Mouse (Mus musculus) forebrain, embryonic 12.5 days (tissue): ENCODE data around the gene Fam114a2. TPM values are rescaled to one million over a fixed set of nuclear protein-coding genes. Genes with fewer than 3 reads are reported as not detected.
A peak's percentile ranks its signal among the peaks of the same experiment; 100 is the strongest.

ENCODE experiments used
- ATAC-seq: fragments of 200-750 bp; cut with Nextera tagmentation; 2 replicates; pipeline ENCODE4 v1.8.0; 2017; ENCODE audit warnings: moderate TSS enrichment; ENCODE audit not compliant: low FRiP score
- H3K27ac ChIP-seq: fragments of 300-500 bp; sonication (generic); 2 replicates; pipeline ENCODE4 v1.5.1; 2016; ENCODE audit warnings: mild to moderate bottlenecking
- H3K27me3 ChIP-seq: fragments of 300-500 bp; sonication (generic); 2 replicates; pipeline ENCODE4 v1.6.1; 2016; ENCODE audit warnings: mild to moderate bottlenecking
- H3K36me3 ChIP-seq: fragments of 300-500 bp; sonication (generic); replicated peaks from 2 replicates; pipeline ENCODE4 v1.6.1; 2016; ENCODE audit warnings: mild to moderate bottlenecking
- H3K4me1 ChIP-seq: fragments of 300-500 bp; sonication (generic); 2 replicates; pipeline ENCODE4 v1.6.1; 2016
- H3K4me2 ChIP-seq: fragments of 300-500 bp; sonication (generic); 2 replicates; pipeline ENCODE4 v1.6.1; 2016; ENCODE audit warnings: mild to moderate bottlenecking, moderate library complexity
- H3K4me3 ChIP-seq: fragments of 300-500 bp; sonication (generic); replicated peaks from 2 replicates; pipeline ENCODE4 v1.5.1; 2016; ENCODE audit warnings: mild to moderate bottlenecking
- H3K9ac ChIP-seq: fragments of 300-500 bp; sonication (generic); 2 replicates; pipeline ENCODE4 v1.6.1; 2016; ENCODE audit warnings: mild to moderate bottlenecking
- H3K9me3 ChIP-seq: fragments of 300-500 bp; sonication (generic); 2 replicates; pipeline ENCODE4 v1.6.1; 2016
- WGBS: fragments of 180-500 bp; shearing (Covaris S2); methylation state at CpG from one replicate; pipeline ENCODE4 v1.1.7; 2016; 5-methylcytosine and 5-hydroxymethylcytosine counted together
- polyA plus RNA-seq: library from polyadenylated mRNA; unstranded; fragments of >200 nt; fragmentation: Nextera tagmentation; extraction: Ambion mirVana; gene quantifications from 2 replicates; pipeline ENCODE4 v1.2.1, GENCODE M21; 2016

Gene Fam114a2
- polyA plus RNA-seq, 1 experiment from 2014 or later = 79.0 TPM

GRCm38 (mm10) chr11:57535912-57536311, 17.5 kb upstream of the Fam114a2 start:
- 82% methylated on average over 5 of the region's 5 CpGs for WGBS
- Histone ChIP-seq H3K36me3 (peaks cover 20% of the 10 kb centered on the region; the same call in 1 of the 2 replicates), H3K9me3 (no peaks in the 10 kb centered on the region), H3K27ac (no peak overlapping the region), H3K4me1 (peaks cover 24% of the 10 kb centered on the region), H3K27me3 (no peaks in the 10 kb centered on the region), H3K4me3 (no peak overlapping the region), H3K9ac (no peak overlapping the region), H3K4me2 (no peak overlapping the region)
- no peak for ATAC-seq

GRCm38 (mm10) chr11:57532306-57532705, 13.9 kb upstream of the Fam114a2 start:
- no peaks in the 10 kb centered on the region for H3K27me3 ChIP-seq
- WGBS = 93% methylated on average over 4 of the region's 4 CpGs
- no peak overlapping the region for H3K9ac ChIP-seq
- H3K4me2 ChIP-seq = no peak overlapping the region
- H3K36me3 ChIP-seq = peaks cover 46% of the 10 kb centered on the region
- H3K4me1 ChIP-seq = peaks cover 16% of the 10 kb centered on the region
- H3K9me3 ChIP-seq = no peaks in the 10 kb centered on the region
- no peak for ATAC-seq
- peak overlapping the region; percentile 84; the same call in 1 of the 2 replicates for H3K27ac ChIP-seq
- no peak overlapping the region for H3K4me3 ChIP-seq

GRCm38 (mm10) chr11:57531300-57531950, 13.0 kb upstream of the Fam114a2 start:
- peaks cover 16% of the 10 kb centered on the region for H3K4me1 ChIP-seq
- H3K9me3 ChIP-seq = no peaks in the 10 kb centered on the region
- H3K4me2 ChIP-seq = no peak overlapping the region
- no peak overlapping the region for H3K9ac ChIP-seq
- 43% methylated on average over 11 of the region's 11 CpGs for WGBS
- H3K4me3 ChIP-seq = no peak overlapping the region
- H3K27ac ChIP-seq = peak overlapping the region; percentile 84
- peak; percentile 67 for ATAC-seq
- no peaks in the 10 kb centered on the region for H3K27me3 ChIP-seq
- peaks cover 46% of the 10 kb centered on the region for H3K36me3 ChIP-seq

GRCm38 (mm10) chr11:57529111-57529510, 10.7 kb upstream of the Fam114a2 start:
- Histone ChIP-seq H3K36me3 (peaks cover 46% of the 10 kb centered on the region), H3K27ac (no peak overlapping the region), H3K9me3 (no peaks in the 10 kb centered on the region), H3K4me2 (no peak overlapping the region), H3K4me1 (peaks cover 16% of the 10 kb centered on the region), H3K4me3 (no peak overlapping the region), H3K9ac (no peak overlapping the region), H3K27me3 (no peaks in the 10 kb centered on the region)
- WGBS = 92% methylated on average over 3 of the region's 3 CpGs
- ATAC-seq = no peak

DNA sequence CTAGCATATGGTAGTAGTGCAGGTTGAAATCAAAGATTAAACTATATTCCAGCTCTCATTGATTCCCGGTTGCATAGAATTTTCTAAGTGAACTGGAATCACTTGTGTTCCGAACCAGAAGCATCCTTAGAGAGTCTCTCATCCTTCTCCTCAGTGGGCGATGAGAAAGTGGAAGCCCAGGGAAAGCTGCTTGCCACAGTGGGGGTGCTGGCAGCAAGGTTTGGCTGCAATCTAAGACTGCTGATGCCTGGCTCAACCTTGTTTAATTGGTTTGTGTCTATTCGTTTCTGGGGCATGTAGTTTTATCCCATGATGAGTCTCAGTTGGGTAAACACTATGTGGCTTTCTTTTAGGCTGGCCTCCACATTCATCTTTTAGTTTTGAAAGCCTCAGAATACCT, 9.1 kb upstream of the Fam114a2 start:
- Histone ChIP-seq H3K27ac (no peak overlapping the region), H3K4me1 (peaks cover 16% of the 10 kb centered on the region), H3K4me2 (no peak overlapping the region), H3K36me3 (peaks cover 41% of the 10 kb centered on the region), H3K4me3 (no peak overlapping the region), H3K9me3 (no peaks in the 10 kb centered on the region), H3K9ac (no peak overlapping the region), H3K27me3 (no peaks in the 10 kb centered on the region)
- 83% methylated on average over 4 of the region's 4 CpGs for WGBS
- no peak for ATAC-seq

GRCm38 (mm10) chr11:57525900-57526299, 7.5 kb upstream of the Fam114a2 start:
- WGBS = 85% methylated on average over 3 of the region's 3 CpGs

DNA sequence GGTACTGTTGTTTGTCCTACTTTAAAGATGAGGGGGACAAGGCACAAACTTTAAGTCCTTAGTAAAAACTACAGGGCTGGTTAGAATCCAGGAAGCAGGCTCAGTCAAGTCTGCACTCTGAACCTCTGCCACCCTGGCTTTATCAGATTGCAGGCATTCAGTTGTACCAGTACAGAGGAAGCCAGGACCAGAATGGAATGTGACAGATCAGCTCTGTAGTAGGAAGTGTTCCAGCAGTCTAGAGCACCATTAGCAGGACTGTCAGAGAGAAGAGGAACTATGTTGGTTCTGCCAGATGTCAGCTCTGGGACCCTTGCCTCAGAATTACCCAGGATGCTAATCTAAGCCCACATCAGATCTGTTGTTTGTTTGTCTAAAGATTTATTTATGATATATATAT, 6.2 kb upstream of the Fam114a2 start:
- Histone ChIP-seq H3K4me3 (no peak overlapping the region), H3K4me1 (no peaks in the 10 kb centered on the region; the same call in 1 of the 2 replicates), H3K27ac (no peak overlapping the region), H3K27me3 (no peaks in the 10 kb centered on the region), H3K9me3 (no peaks in the 10 kb centered on the region), H3K36me3 (peaks cover 20% of the 10 kb centered on the region), H3K9ac (no peak overlapping the region), H3K4me2 (no peak overlapping the region)
- ATAC-seq = no peak

More at GRCm38 (mm10) chr11:57525900-57526299, 7.5 kb upstream of the Fam114a2 start:
- no peak for ATAC-seq
- Histone ChIP-seq H3K4me2 (no peak overlapping the region), H3K4me1 (peaks cover 1% of the 10 kb centered on the region; the same call in 1 of the 2 replicates), H3K4me3 (no peak overlapping the region), H3K9me3 (no peaks in the 10 kb centered on the region), H3K27me3 (no peaks in the 10 kb centered on the region), H3K27ac (no peak overlapping the region), H3K36me3 (peaks cover 29% of the 10 kb centered on the region), H3K9ac (no peak overlapping the region)

DNA sequence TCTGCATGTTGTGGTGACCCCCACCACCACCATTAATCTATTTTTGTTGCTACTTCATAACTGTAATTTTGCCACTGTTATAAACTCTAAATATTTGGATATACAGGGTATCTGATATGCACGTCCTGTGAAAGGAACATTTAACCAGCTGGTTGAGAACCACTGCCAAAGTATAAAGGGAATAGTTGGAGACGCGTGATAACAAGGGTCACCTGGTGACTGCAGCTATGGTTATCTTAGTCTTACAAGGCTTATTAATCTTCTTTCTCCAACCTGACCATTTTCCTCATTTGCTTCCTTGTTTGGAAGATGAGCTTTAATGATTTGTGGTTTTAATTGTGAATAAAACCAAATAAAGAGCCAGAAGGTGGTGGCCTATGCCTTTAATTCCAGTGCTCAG, 5.0 kb upstream of the Fam114a2 start:
- H3K4me3 ChIP-seq = no peak overlapping the region
- no peak for ATAC-seq
- 89% methylated on average over 3 of the region's 3 CpGs for WGBS
- peaks cover 10% of the 10 kb centered on the region; the same call in 1 of the 2 replicates for H3K36me3 ChIP-seq
- no peak overlapping the region for H3K4me2 ChIP-seq
- H3K27me3 ChIP-seq = no peaks in the 10 kb centered on the region
- H3K9me3 ChIP-seq = no peaks in the 10 kb centered on the region
- H3K27ac ChIP-seq = no peak overlapping the region
- no peak overlapping the region for H3K9ac ChIP-seq
- H3K4me1 ChIP-seq = peaks cover 4% of the 10 kb centered on the region

GRCm38 (mm10) chr11:57522046-57522445, 3.6 kb upstream of the Fam114a2 start:
- no peak overlapping the region for H3K4me3 ChIP-seq
- WGBS = 92% methylated on average over 7 of the region's 7 CpGs
- ATAC-seq = no peak

GRCm38 (mm10) chr11:57521206-57521605, 2.8 kb upstream of the Fam114a2 start:
- 96% methylated on average over 3 of the region's 3 CpGs for WGBS
- Histone ChIP-seq H3K4me1 (peaks cover 14% of the 10 kb centered on the region), H3K27me3 (no peaks in the 10 kb centered on the region), H3K9ac (no peak overlapping the region), H3K4me2 (no peak overlapping the region), H3K9me3 (no peaks in the 10 kb centered on the region), H3K36me3 (0 out of 2 replicates have a peak, but pooled peaks cover 4% of the 10 kb centered on the region), H3K27ac (no peak overlapping the region), H3K4me3 (no peak overlapping the region)
- ATAC-seq = no peak

More at GRCm38 (mm10) chr11:57522046-57522445, 3.6 kb upstream of the Fam114a2 start:
- Histone ChIP-seq H3K9ac (no peak overlapping the region), H3K4me2 (no peak overlapping the region), H3K9me3 (no peaks in the 10 kb centered on the region), H3K27me3 (no peaks in the 10 kb centered on the region), H3K36me3 (0 out of 2 replicates have a peak, but pooled peaks cover 4% of the 10 kb centered on the region), H3K4me1 (peaks cover 12% of the 10 kb centered on the region), H3K27ac (no peak overlapping the region)

GRCm38 (mm10) chr11:57519304-57519703, 887 bp upstream of the Fam114a2 start:
- Histone ChIP-seq H3K4me3 (peak overlapping the region; percentile 85), H3K27me3 (no peaks in the 10 kb centered on the region), H3K36me3 (0 out of 2 replicates have a peak, but pooled peaks cover 4% of the 10 kb centered on the region), H3K9ac (peak overlapping the region; percentile 80), H3K4me2 (peak overlapping the region; percentile 73), H3K4me1 (peaks cover 14% of the 10 kb centered on the region), H3K9me3 (no peaks in the 10 kb centered on the region), H3K27ac (no peak overlapping the region)
- WGBS = 68% methylated on average over 5 of the region's 5 CpGs
- no peak for ATAC-seq

DNA sequence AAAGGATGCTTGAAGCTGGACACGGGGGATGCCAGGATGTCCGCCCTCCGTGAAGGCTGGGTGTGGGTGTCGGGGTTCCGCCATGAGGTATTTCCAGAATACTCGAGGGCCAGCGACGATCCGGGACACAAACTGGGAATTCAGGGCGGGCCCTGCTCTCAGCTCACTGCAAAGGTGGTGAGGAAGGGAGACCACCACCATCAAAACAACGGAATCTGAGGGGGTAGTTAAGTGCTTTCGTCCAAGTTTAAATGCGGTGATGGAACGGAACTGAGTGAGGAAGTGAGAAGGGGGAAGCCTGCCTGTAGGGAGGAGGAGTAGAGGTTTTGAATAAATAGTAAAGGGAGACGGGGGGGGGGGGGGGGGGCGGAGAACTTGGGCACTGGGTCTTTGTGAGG, 333 bp upstream of the Fam114a2 start:
- Histone ChIP-seq H3K27ac (peak overlapping the region; percentile 68), H3K4me1 (peaks cover 14% of the 10 kb centered on the region), H3K4me3 (peak overlapping the region; percentile 85), H3K36me3 (0 out of 2 replicates have a peak, but pooled peaks cover 4% of the 10 kb centered on the region), H3K4me2 (peak overlapping the region; percentile 73), H3K9me3 (no peaks in the 10 kb centered on the region), H3K9ac (peak overlapping the region; percentile 80), H3K27me3 (no peaks in the 10 kb centered on the region)
- ATAC-seq = peak; percentile 70; the same call in 1 of the 2 replicates
- WGBS = under 1% methylated on average over 16 of the region's 16 CpGs

DNA sequence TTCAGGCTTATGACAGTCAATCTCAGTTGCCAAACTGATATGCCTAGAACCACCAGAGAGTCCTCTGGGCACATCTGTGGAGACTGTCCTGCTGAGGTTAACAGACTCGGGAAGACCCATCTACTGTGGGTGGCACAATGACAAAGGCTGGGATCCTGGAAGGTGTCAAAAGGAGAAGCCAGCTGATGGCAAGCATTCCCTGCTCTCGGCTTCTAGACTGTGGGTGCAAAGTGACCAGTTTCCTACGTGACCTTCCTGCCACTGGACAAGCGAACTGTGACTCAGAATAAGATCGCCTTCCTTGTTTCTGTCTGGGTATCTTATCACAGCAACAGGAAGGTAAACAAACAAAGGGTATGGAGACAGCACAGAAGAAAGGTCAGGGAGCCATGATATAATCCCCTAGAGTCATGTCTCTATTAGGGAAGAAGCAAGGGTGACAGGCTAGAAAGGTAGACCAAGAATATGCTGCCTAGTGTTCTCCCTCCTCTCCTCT, 1.4 kb downstream of the Fam114a2 start:
- Histone ChIP-seq H3K27me3 (no peaks in the 10 kb centered on the region), H3K4me1 (peaks cover 14% of the 10 kb centered on the region), H3K9me3 (no peaks in the 10 kb centered on the region), H3K9ac (no peak overlapping the region), H3K36me3 (peaks cover 11% of the 10 kb centered on the region), H3K4me2 (no peak overlapping the region; the same call in 1 of the 2 replicates), H3K4me3 (no peak overlapping the region), H3K27ac (no peak overlapping the region)
- WGBS = 78% methylated on average over 5 of the region's 5 CpGs
- ATAC-seq = no peak
